Mouse (Mus musculus): ENCODE measurements around the gene Med29.

The Med29 gene

DNA sequence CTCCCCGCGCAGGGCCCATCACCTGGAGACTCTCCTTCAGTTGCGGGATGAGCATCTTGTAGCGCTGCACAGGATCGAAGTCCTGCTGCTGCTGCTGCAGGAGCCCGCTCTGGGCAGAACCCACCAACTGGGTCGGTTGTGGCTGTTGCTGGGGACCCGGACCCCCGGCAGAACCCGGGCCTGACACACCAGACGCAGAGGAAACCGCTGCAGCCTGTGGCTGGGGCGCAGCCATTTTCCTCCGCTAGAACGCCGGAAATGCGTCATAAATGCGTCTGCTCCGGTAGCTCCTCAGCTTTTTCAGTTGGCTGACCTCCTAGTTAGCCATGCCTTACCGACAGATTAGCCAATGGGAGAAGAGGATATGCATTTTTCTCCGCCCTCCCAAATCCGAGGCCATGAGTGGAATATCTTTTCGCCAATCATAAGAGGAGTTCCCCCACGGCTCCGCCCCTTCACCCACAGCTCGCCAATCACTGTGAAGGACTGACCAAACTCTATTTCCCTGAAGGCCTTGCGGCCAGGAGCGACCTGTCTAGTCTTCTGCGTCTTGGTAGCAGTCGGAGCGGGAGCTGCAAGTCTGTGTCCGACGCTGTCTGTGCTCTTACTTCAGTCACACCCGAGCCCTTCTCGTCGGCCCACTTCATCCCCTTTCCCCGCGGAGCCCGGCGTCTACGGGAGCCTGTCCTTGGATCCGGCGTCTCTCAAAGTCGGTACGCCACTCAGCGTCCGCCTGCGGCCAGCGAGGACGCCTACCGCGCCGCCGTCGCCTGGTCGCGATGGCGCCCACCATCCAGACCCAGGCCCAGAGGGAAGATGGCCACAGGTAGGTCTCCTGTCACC lies at the start of gene Med29, which contains the start of gene Paf1:
TSS of gene Med29 (minus strand) at position 280 of the 843 bp plus-strand sequence.
TSS of gene Paf1 (plus strand) at position 523 of the 843 bp plus-strand sequence.
- DNase-seq (ENCODE audit: low read depth): peak; percentile 100

DNA sequence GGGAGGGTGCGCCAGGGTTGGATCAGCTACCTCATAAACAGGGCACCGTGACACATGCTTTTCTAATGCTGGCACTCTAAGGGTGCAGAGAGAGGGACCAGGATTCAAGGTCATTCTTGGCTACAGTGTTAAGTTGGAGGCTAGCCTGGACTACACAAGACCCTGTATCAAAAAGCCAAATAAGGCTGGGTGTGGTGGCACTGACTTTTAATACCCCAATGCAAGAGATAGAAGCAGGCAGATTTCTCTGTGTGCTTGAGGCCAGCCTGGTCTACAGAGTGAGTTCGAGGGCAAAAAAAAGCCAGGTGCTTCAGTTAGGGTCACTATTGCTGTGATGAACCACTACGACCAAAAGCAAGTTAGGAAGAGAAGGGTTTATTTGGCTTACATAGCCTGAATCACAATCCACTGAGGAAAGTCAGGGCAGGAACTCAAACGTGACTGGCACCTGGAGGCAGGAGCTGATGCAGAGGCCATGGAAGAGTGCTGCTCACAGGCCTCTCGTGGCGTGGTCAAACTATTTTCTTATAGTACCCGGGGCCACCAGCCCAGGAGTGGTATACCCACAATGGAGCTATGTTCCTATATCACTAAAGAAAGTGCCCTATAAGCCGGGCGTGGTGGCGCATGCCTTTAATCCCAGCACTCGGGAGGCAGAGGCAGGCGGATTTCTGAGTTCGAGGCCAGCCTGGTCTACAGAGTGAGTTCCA lies 49.4 kb upstream of the Med29 start:
- DNase-seq (ENCODE audit: low read depth): no peak

DNA sequence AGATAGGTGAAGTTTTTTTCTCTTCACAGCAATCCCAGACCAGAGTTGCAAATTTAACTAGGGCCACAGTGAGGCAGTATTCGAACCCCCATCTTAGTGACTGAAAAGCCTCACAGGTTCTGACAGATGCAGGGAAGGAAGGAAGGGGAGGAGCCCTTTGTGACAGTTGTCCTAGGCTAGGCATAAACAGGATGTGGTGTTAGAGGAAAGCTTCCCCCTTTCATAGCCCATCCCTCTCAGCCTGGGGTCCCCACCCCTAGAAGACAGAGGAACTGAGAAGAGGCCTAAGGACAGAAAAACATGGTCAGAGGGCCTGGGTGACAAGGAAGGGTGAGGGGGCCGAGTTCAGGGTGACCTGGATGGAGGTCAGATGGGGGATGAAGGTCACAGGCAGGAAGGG lies 48.2 kb upstream of the Med29 start:
- DNase-seq (ENCODE audit: low read depth): peak; percentile 95

DNA sequence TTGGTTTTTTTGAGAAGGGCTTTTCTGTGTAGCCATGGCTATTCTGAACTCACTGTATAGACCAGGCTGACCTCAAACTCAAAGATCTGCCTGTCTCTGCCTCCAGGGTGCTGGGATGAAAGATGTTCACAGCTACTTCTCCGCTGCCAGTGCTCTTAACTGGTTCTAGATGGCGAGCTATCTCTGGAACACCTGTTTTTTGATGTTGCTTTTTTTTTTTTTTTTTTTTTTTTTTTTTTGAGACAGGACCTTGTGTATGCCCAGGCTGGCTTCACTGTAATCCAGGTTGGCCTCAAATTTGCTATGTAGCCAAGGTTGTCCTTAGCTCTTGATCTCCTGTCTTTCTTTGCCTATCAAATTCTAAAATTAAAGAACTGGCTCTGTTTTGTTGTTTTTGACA lies 46.3 kb upstream of the Med29 start:
- no peak for DNase-seq (ENCODE audit: low read depth)

DNA sequence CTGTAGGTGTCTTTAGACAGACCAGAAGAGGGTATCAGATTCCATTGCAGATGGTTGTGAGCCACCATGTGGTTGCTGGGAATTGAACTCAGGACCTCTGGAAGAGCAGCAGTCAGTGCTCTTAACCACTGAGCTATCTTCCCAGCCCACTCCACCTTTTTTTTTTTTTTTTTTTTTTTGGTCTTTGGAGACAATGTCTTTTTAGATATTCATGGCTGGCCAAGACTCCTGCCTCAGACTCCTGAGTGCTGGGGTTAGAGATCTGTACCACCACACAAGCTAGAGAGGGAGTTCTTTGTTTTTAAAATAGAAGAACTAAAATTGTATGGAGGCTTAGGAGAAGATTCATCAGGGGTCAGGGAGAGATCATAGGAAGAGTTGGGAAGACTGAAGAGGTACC lies 45.5 kb upstream of the Med29 start:
- no peak for DNase-seq (ENCODE audit: low read depth)

DNA sequence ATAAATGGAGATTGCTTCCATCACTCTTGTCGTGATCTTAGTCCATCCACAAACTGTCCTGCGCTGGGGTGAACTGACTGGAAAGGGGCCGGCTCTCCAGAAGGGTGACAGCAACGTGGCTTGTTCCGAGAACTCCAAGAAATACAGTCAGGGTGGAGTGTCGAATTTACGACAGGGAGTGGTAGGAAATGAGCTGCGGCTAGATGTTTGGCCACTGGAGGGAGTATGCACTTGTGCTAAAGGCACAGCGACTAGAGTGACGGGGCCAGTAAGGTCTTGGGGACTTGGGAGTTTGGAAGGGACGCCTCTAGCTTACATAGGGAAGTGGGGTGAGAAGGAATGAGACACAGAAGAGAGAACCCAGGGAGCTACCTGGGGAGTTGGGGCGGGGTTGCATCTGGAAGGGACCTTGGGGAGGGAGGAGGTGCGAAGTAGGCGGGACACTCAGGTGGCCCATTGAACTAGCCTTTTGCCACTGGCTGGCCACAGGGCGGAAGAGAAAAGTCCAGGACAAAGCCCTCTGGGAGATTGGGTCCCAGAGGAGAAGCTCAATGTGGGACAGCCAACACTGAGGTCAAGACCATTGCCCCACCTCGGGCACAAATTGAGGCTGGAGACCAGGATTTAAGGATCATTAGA lies 44.5 kb upstream of the Med29 start, which contains the start of gene Gmfg:
TSS of gene Gmfg (plus strand) at position 516 of the 639 bp plus-strand sequence.
- peak; percentile 97 for DNase-seq (ENCODE audit: low read depth)

DNA sequence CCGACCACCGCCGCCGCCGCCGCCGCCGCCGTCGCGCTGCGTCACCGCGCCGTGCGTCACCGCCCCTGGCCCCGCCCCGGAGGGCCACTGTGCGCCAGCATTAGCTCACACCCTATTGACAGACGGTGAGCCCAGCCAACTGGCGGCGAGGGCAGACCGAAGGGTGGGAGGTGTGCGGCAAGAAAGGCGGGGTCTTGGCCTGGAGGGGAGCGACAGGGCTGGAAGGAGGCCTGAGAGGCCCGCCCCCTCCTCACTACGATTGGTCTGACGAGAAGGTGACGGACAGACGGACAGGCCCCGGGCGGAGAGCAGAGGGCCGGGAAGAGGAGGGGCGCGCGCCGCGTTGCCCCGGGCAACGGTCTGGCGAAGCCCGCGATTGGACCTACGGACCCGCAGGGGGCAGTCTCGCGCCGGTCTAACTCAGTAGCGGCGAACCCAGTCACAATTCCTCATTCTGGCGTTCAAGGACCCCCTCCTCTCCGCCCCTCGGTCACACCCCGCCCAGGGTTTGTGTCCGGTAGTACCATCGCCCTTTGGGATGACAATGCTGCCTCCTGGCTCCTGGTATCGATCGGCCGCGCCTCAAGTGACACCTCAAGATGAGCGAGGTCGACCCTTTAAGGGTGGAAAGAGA lies 43.9 kb upstream of the Med29 start:
- peak; percentile 100 for DNase-seq (ENCODE audit: low read depth)

DNA sequence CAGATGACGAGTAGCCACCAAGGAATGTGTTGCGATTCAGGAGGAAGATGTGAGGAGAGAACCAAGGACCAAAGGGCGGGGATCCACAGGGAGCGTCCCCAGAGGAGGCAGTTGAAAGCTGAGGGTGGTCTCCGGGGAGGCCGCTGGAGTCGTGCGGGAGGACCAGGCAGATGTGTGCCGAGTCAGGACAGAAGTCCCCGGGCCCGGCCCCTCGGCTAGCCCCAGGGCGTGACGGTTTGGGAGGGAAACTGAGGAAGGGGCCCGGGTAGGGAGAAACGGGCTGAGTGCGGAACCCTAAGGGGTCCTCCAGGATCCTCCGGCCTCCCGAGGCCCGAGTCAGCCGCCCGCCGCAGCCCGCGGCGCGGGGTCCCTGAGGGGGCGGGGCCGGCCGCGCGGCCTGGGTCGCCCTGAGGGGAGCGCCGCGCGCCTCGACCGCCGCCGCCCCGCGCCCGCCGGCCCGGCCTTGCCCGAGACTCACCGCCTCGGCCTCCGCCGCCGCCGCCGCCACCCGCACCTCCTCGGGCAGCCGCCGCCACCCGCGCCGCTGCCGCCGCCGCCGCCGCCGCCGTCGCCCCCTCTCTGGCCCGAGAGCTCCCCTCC lies 43.3 kb upstream of the Med29 start:
- no peak for DNase-seq (ENCODE audit: low read depth)

DNA sequence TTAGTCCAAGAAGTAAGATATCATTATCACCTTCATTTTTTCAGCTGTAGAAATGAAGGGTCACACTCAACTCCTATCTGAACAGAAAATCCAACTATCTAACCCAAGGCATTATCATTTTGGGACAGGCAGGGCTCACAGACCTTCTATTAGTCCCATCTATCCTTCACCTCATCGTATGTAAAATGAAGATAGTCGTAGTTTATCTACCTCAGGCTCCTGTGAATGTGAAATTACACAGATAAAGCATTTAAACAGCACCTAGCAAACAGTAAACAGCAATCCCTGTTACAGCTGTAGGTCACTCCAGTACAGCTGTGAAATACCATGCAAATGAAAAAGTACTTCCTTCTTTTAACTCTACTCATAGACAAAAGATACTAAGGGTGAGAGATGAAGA lies 39.7 kb upstream of the Med29 start:
- DNase-seq (ENCODE audit: low read depth): no peak

DNA sequence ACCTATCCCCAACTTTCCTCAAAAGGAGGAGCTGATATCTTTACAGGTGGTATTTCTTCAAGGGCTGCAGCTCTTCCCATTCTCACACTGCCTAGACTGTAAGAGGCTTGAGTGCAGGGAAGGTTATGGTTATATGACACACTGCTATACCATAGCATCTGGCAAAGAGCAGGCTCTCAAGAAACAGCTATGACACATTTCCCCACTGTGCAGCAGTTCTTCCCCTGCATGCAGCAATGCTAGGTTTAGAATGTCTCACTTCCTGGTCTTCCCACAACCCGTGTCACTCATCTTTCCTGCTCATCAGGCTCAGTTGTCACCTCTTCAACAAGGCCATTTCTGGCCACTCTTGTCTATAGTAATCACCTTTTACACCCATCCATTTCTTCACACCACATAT lies 38.0 kb upstream of the Med29 start:
- DNase-seq (ENCODE audit: low read depth): peak; percentile 84

DNA sequence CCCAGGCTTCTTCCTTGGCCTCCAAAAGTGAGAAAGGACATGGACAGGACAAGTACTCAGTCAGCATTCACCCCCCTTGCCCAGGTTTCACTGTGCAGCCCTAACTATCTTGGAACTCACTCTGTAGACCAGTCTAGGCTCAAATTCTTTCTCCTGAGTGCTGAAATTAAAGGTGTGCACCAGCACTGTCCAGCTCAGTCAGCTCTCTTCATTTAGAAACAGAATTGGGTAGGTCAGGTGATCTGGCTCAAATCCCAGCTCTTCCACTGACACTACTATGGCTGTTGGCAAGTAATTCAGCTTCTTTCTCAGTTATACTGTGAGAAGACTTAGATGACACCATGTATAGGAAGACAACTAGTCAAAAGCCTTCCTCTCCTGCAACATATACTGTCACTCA lies 35.2 kb upstream of the Med29 start:
- no peak for DNase-seq (ENCODE audit: low read depth)

DNA sequence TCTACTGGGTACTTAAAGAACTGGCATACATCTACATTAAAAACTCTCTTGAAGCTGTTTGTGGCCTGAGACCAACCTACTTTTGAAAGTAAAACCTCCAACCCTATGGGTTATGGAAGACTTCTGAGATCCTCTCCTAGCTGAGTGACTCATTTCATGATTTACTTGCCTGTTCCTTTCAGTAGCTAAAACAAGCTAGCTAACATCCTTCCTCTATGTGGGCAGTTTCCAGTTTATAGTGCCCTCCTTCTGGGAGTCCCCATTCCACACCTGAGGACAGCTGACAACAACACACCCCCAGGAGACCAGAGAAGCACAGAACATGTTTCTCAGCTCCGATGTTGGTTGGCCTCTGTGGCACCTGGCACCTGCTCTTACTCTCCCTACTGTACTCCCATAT lies 30.5 kb upstream of the Med29 start:
- DNase-seq (ENCODE audit: low read depth): no peak

DNA sequence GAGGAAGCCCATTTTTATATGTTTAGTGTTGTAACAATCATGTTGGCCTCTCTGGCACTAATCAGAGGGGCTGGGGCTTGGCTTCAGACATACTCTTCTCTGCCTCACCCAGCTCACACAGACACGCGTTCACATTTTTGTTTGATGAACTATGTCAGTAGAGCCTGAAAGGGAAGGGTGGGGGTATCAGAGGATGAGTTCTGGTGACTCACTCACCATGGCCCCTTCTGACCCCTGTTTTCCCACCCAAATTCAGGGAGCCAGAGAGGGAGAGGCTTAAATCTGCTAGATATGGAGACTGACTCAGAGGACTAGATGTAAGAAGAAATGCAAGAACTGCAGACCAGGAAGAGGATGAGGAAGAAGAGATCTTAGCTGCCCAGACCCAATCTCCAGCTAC lies 26.9 kb upstream of the Med29 start:
- DNase-seq (ENCODE audit: low read depth): no peak

DNA sequence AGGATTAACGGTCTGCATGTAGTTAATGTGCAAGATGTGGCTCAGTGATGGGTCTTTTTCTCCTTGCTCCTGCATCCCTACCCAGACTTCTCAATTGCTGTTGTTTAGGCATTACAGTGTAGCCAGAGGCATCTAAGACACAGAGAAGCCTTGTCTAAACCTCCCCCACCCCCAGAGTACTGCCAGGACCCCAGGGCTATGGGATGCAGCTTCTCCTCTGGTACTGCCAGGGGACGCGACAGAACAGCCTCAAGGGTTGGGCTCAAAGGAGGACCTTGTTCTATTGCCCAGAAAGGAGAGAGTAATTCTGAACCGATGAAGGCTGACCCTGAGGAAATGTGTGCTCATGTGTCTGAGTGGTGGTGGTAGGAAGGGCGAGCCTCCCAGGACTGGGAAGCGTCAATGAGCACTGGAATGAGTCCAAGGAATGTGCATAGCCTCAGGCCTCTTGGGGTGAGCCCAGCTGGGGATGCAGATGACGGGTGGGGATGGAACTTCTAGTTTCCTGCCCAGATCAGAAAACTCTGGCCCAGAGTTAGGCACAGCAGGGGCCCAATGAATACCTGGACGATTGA lies 25.7 kb upstream of the Med29 start:
- no peak for DNase-seq (ENCODE audit: low read depth)

DNA sequence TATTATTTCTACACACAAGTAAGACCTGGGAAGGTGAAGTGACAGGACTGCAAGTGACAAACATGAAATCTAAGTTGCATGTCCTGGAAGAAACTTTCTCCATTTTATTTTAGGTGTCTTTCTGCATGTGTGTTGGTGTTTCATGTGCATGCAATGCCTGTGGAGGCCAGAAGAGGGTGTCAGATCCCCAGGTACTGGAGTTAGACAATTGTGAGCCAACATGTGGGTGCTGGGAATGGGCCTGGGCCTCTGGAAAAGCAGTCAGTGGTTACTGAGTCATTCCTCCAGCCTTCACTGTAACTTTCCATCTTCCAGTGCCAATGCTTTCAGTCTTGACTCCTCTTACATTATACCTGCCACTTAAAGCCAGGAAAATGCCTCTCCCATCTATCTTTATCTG lies 24.9 kb upstream of the Med29 start:
- DNase-seq (ENCODE audit: low read depth): peak; percentile 31

DNA sequence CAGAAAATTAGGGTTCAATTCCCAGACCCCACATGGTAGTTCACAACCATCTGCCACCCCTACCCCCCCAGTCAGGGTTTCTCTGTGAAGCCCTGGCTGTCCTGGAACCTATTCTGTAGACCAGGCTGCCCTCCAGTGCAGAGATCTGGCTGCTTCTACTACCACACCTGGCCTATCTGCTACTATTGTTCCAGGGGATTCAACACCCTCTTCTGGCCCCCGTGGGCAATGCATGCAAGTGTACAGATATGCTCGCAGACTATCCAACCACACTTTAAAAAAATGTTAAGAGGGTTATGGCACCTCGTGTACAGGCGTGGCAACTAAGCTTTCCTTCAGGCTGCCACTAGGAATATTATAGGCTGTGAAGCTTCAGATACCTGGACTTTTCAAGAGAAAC lies 20.3 kb upstream of the Med29 start:
- DNase-seq (ENCODE audit: low read depth): no peak

DNA sequence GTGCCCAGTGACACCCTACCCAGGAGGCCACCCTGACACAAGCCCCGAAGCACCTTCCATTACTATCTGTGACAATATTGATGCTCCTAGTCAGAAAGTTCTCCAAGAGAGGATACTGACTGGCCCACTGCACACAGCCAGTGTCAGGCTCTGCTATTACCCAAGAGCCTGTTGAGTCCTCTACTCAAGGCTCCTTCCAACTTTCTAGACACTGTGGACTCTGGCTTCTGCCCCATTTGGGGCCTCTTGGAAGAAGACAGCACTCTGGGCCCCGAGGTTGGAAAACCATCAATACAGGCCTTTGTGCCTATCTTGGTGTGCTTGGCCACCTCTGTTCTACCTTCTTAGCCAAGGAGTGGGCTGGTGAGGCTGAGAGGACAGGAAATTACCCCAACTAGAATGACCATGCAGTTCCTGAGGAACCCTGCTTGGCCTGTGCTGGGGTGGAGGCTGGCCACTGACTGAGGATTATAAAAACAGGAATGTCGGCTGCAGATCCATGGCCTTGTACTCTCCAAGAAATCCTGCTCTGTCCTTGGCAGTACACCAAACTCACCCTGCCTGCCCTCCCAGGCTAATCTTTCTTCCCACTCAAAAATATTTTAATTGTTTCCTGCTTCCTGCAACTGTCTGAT lies 18.4 kb upstream of the Med29 start:
- no peak for DNase-seq (ENCODE audit: low read depth)

DNA sequence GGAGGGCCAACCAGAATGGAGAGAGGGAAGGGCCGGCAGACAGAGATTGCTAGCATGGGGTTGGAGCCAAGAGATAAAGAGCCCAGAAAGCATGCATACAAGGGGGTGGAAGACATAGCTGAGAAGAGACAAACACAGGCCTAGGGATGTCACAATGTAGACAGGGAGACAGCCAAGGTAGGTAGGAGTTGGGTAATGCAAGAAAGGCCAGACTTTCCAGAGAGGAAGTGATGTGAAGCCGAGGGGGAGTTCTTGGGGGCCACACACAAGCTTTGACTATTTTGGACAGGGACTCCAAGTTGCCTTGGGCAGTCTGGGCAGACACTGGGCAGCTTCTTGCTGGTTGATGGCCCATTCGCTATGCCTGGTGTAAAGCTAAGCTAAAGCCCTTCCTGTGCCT lies 9.4 kb upstream of the Med29 start:
- no peak for DNase-seq (ENCODE audit: low read depth)

DNA sequence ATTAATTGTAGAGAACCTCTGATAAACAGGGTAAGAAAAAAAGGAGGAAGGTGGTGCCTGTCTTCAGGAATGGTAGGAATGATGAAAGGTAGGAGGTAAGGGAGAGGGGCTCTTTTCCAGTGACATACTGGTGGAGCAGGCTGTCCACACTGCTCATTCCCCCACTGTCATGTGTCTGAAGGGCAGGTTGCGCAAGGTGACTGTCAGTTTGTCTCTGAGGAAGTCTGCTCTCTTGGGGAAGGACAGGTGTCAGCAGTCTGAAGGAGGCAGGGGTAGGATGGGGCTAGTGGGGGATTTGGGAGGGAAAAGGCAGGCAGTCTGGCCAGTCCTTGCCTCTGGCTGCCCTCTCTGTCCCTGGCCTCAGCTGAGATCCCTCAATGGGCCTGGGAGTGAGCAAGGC lies 8.5 kb upstream of the Med29 start:
- DNase-seq (ENCODE audit: low read depth): peak; percentile 61

DNA sequence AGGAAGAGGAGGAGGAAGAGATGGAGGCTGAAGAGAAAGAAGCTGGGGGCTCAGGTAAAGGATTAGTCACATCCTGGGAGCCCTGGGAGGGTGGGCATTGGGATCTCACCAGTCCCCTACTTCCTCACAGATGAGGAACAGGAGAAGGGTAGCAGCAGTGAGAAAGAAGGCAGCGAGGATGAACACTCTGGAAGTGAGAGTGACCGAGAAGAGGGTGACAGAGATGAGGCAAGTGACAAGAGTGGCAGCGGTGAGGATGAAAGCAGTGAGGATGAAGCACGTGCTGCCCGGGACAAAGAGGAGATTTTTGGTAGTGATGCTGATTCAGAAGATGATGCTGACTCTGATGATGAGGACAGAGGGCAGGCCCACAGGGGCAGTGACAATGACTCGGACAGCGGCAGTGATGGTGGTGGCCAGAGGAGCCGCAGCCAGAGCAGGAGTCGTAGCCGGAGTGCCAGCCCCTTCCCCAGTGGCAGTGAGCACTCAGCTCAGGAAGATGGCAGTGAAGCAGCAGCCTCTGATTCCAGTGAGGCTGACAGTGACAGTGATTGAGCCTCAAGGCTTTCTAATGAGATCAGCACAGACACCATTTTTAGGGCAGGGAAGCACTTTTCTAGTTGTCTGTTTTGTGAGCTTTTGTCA lies 6.3 kb upstream of the Med29 start:
- no peak for DNase-seq (ENCODE audit: low read depth)

DNA sequence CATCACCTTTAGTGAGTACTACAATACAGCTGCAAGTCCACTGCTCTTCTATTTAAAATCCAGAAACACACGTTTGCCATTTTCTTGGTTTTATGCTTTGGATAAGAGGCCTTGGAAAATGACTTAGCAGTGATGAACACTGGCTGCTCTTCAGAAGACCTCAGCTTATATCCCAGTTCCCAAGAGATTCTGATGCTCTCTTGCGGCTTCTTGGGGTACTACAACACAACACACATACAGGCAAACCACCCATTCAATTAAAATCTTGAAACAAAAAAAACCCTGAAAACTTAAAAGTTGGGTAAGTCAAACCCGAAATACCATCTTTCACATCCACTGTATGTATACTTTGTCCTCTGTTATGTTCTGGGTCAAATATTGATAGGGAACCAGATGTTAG lies 5.5 kb upstream of the Med29 start:
- peak; percentile 58 for DNase-seq (ENCODE audit: low read depth)

All from 416B (cell line).